ENCODE assay signal across 15 mouse cellular contexts in genomic region chr12:44852024-44852423, GRCm38 (mm10).
"Had no signal": no experiment of that assay in that cellular context is flagged by ENCODE, and none has a peak within 500 bp of the region (broad histone marks: within the 10 kb centered on the region; RNA-seq: fewer than 3 reads in every experiment).

No protein-coding gene starts in this region.

- H3K9me3 ChIP-seq: liver, embryonic 13.5 days; stomach, embryonic 15.5 days had no signal

- H3K27me3 ChIP-seq: liver, embryonic 13.5 days; stomach, embryonic 15.5 days had no signal

- H3K27ac ChIP-seq: left cerebral cortex, adult 2 months; liver, embryonic 13.5 days; stomach, embryonic 15.5 days had no signal

- DNase-seq: kidney, adult 18-20 months; kidney, adult 9 months; kidney, postnatal 14 days; layer of hippocampus, postnatal 36 days; liver, embryonic 13.5 days; lung, adult 2 months; lung, postnatal 14 days; lung, postnatal 4 days; midbrain, embryonic 14.5 days; right cerebral cortex, postnatal 25 days; spleen, adult 18-20 months; thymus, postnatal 25 days had no signal

- H3K4me1 ChIP-seq: liver, embryonic 13.5 days; stomach, embryonic 15.5 days had no signal

- H3K4me3 ChIP-seq: left cerebral cortex, adult 2 months; liver, embryonic 13.5 days; stomach, embryonic 15.5 days had no signal

- H3K4me2 ChIP-seq: liver, embryonic 13.5 days; midbrain, embryonic 11.5 days; stomach, embryonic 15.5 days had no signal

- H3K36me3 ChIP-seq: liver, embryonic 13.5 days; stomach, embryonic 15.5 days had no signal

- H3K9ac ChIP-seq: liver, embryonic 13.5 days; stomach, embryonic 15.5 days had no signal
